Mouse (Mus musculus): ENCODE measurements around the gene Hist1h3c. TPM values are rescaled to one million over a fixed set of nuclear protein-coding genes. Genes with fewer than 3 reads are reported as not detected.
"Not testable (repeated sequence)": the region's sequence is repeated elsewhere in the genome, so short reads cannot be mapped to it uniquely, and the experiment has no call there.

The Hist1h3c gene
- 2.6 and 5.4 TPM in 2 replicates for polyA plus RNA-seq (2011; ENCODE audit: insufficient read length, low read depth, missing spikeins)

- peak; percentile 70 for TF ChIP-seq POLR2A (IDR thresholded peaks at IDR 0.05; ENCODE audit: low read depth, low read length)
- TF ChIP-seq CTCF (IDR thresholded peaks at IDR 0.05; ENCODE audit: borderline replicate concordance, insufficient read depth, low read length) = no peak
These were observed at the start of gene Hist1h3c for GRCm38 (mm10) chr13:23745381-23746161. Gene Hist1h3c, minus strand, starts transcription at chr13:23745602.

DNA sequence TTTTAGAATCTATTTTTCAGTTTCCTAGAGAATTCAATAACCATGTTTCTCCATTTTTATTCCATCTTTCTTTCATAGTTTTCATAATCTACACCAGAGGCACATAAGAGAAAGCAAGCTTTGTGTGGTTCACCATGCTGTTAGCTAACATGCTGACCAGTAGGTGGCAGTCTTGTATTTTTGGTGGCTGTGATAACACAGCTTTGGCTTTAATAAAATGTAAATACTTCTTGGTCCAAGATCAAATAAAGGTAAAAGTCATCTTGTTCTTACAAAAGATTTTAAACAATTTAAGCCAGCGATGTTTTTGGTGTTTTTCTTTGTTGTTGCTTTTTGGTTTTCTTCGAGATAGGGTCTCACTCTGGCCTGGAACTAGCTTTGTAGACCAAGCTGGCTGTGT is 47.1 kb upstream of the Hist1h3c start:
- no peak for TF ChIP-seq POLR2A (IDR thresholded peaks at IDR 0.05; ENCODE audit: low read depth, low read length)
- no peak for TF ChIP-seq CTCF (IDR thresholded peaks at IDR 0.05; ENCODE audit: borderline replicate concordance, insufficient read depth, low read length)
- no peak overlapping the region for H3K4me3 ChIP-seq (ENCODE audit: insufficient read depth, low read length)
- H3K27ac ChIP-seq (ENCODE audit: insufficient read depth, low read length) = no peak overlapping the region
- H3K4me1 ChIP-seq (ENCODE audit: control insufficient read depth, insufficient read depth, low read length) = no peaks in the 10 kb centered on the region

More at GRCm38 (mm10) chr13:23745381-23746161, at the start of gene Hist1h3c:
- Histone ChIP-seq H3K4me1 (ENCODE audit: control insufficient read depth, insufficient read depth, low read length) (peaks cover 12% of the 10 kb centered on the region), H3K4me3 (ENCODE audit: insufficient read depth, low read length) (peak within 1 kb of the TSS; percentile 47), H3K27ac (ENCODE audit: insufficient read depth, low read length) (peak within 1 kb of the TSS; percentile 99)

- TF ChIP-seq POLR2A (IDR thresholded peaks at IDR 0.05; ENCODE audit: low read depth, low read length) (no peak), CTCF (IDR thresholded peaks at IDR 0.05; ENCODE audit: borderline replicate concordance, insufficient read depth, low read length) (no peak)
These were observed 33.6 kb upstream of the Hist1h3c start for GRCm38 (mm10) chr13:23779025-23779424.

GRCm38 (mm10) chr13:23778339-23778738 is 32.9 kb upstream of the Hist1h3c start:
- H3K4me1 ChIP-seq (ENCODE audit: control insufficient read depth, insufficient read depth, low read length) = no peaks in the 10 kb centered on the region
- H3K4me3 ChIP-seq (ENCODE audit: insufficient read depth, low read length) = no peak overlapping the region
- no peak for TF ChIP-seq POLR2A (IDR thresholded peaks at IDR 0.05; ENCODE audit: low read depth, low read length)
- no peak for TF ChIP-seq CTCF (IDR thresholded peaks at IDR 0.05; ENCODE audit: borderline replicate concordance, insufficient read depth, low read length)
- no peak overlapping the region for H3K27ac ChIP-seq (ENCODE audit: insufficient read depth, low read length)

More at GRCm38 (mm10) chr13:23779025-23779424, 33.6 kb upstream of the Hist1h3c start:
- H3K4me3 ChIP-seq (ENCODE audit: insufficient read depth, low read length) = no peak overlapping the region
- no peaks in the 10 kb centered on the region for H3K4me1 ChIP-seq (ENCODE audit: control insufficient read depth, insufficient read depth, low read length)
- no peak overlapping the region for H3K27ac ChIP-seq (ENCODE audit: insufficient read depth, low read length)

GRCm38 (mm10) chr13:23772561-23773313 is 27.3 kb upstream of the Hist1h3c start:
- Histone ChIP-seq H3K4me1 (ENCODE audit: control insufficient read depth, insufficient read depth, low read length) (no peaks in the 10 kb centered on the region), H3K27ac (ENCODE audit: insufficient read depth, low read length) (no peak overlapping the region), H3K4me3 (ENCODE audit: insufficient read depth, low read length) (no peak overlapping the region)
- TF ChIP-seq POLR2A (IDR thresholded peaks at IDR 0.05; ENCODE audit: low read depth, low read length) (no peak), CTCF (IDR thresholded peaks at IDR 0.05; ENCODE audit: borderline replicate concordance, insufficient read depth, low read length) (no peak)

DNA sequence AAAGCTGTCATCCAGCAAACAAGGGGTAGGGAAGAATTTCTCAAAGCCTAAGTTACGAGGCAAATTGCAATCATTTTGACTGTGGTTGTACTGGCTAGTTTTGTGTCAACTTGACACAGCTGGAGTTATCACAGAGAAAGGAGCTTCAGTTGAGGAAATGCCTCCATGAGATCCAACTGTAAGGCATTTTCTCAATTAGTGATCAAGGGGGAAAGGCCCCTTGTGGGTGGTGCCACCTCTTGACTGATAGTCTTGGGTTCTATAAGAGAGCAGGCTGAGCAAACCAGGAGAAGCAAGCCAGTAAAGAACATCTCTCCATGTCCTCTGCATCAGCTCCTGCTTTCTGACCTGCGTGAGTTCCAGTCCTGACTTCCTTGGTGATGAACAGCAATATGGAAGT is 24.2 kb upstream of the Hist1h3c start, which contains the start of gene Trim38:
Gene Trim38, plus strand, starts transcription at position 301 of the 400 bp plus-strand sequence.
- not testable (repeated sequence) for H3K4me1 ChIP-seq (ENCODE audit: control insufficient read depth, insufficient read depth, low read length)

DNA sequence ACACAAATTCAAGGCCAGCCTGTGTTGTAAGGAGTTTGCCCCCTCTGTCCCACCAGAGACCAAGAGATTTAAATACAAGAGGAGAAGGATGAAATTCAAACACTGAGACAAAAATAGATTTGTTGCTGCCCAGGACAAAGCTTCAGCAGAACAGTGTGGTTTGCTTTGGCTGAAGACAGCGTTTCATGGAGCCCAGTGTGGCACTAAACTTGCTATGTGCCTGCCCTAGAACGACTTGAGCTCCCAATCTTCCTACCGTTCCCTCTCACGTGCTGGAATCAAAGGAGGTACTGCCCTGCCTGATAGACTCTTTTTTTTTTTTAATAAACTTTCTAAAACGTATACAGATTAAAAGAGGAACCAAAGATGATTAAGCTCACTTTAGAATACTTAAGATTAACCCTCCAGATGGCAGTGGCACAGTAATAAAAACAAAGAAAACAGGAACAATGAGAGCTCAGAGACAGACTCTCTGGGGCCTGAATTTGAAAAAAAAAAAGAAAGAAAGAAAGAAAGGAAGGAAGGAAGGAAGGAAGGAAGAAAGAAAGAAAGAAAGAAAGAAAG is 23.5 kb upstream of the Hist1h3c start:
- Histone ChIP-seq H3K4me3 (ENCODE audit: insufficient read depth, low read length) (no peak overlapping the region), H3K27ac (ENCODE audit: insufficient read depth, low read length) (no peak overlapping the region), H3K4me1 (ENCODE audit: control insufficient read depth, insufficient read depth, low read length) (no peaks in the 10 kb centered on the region)
- no peak for TF ChIP-seq CTCF (IDR thresholded peaks at IDR 0.05; ENCODE audit: borderline replicate concordance, insufficient read depth, low read length)

More for the DNA sequence above, 24.2 kb upstream of the Hist1h3c start, which contains the start of gene Trim38:
- not testable (repeated sequence) for H3K27ac ChIP-seq (ENCODE audit: insufficient read depth, low read length); H3K4me3 ChIP-seq (ENCODE audit: insufficient read depth, low read length)

DNA sequence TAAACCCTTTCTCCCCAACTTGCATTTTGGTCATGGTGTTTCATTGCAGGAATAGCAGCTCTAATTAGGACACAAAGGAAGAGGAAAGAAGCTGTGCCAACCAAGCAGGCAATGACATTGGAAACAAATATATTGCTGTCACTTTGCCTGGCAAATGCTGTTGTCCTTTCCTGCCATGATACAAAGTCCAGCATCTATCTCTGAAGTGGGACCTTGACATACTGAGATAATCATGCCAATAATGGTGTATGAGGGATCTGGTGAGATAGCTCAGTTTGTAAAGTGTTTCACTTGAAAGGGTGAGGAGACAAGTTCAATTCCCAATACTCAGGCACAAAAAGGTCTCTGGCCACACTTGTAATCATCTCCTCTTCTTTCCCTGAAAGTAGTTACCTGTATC is 21.4 kb upstream of the Hist1h3c start:
- no peak for TF ChIP-seq POLR2A (IDR thresholded peaks at IDR 0.05; ENCODE audit: low read depth, low read length)
- no peak for TF ChIP-seq CTCF (IDR thresholded peaks at IDR 0.05; ENCODE audit: borderline replicate concordance, insufficient read depth, low read length)
- Histone ChIP-seq H3K4me1 (ENCODE audit: control insufficient read depth, insufficient read depth, low read length) (no peaks in the 10 kb centered on the region), H3K4me3 (ENCODE audit: insufficient read depth, low read length) (no peak overlapping the region), H3K27ac (ENCODE audit: insufficient read depth, low read length) (no peak overlapping the region)

- Histone ChIP-seq H3K4me1 (ENCODE audit: control insufficient read depth, insufficient read depth, low read length) (no peaks in the 10 kb centered on the region), H3K27ac (ENCODE audit: insufficient read depth, low read length) (no peak overlapping the region), H3K4me3 (ENCODE audit: insufficient read depth, low read length) (no peak overlapping the region)
- TF ChIP-seq POLR2A (IDR thresholded peaks at IDR 0.05; ENCODE audit: low read depth, low read length) (no peak), CTCF (IDR thresholded peaks at IDR 0.05; ENCODE audit: borderline replicate concordance, insufficient read depth, low read length) (no peak)
These were observed 19.7 kb upstream of the Hist1h3c start for GRCm38 (mm10) chr13:23765172-23765513.
